Mouse (Mus musculus) left cerebral cortex, adult 8-10 months (tissue): ENCODE results near the gene Meis2. TPM values are rescaled to one million over a fixed set of nuclear protein-coding genes. Genes with fewer than 3 reads are reported as not detected.

Experiments
- DNase-seq, 2 experiments: peaks; one replicate each; pipeline ENCODE4 v3.0.0; 2022; ENCODE audit warnings: low spot score in 2 of 2
- total RNA-seq, 4 experiments: library from RNA; stranded (reverse); gene quantifications; 2 replicates each; pipeline ENCODE4 v1.2.4; 2022

Meis2 gene
- total RNA-seq, 4 experiments from 2014 or later: 141 to 190 (median 171) TPM

- DNase-seq: no peak
These were observed 155.4 kb downstream of the Meis2 start for GRCm38 (mm10) chr2:115910217-115910616.

- DNase-seq: no peak
These were observed 164.6 kb downstream of the Meis2 start for GRCm38 (mm10) chr2:115901007-115901406.

DNA sequence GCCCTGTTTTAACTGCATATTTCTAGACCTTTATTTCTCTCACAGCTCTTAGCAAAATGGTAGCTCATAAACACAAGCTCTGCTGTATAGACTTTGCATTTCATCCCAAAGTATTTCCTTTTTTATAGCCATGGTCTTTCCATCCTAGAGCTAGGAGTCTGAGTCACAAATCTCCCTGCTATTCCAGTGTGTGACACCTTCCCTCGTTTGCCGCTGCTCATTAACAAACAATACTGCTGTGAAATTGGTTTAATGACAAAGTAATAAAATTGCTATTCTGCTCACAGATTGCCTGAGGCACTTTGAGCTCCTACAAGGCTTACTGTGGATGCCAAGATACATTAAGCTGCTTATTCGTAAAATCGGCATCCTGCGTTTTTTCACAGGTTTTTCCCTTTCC lies 168.1 kb downstream of the Meis2 start:
- DNase-seq: no peak

GRCm38 (mm10) chr2:115897001-115897400 lies 168.6 kb downstream of the Meis2 start:
- no peak for DNase-seq

DNA sequence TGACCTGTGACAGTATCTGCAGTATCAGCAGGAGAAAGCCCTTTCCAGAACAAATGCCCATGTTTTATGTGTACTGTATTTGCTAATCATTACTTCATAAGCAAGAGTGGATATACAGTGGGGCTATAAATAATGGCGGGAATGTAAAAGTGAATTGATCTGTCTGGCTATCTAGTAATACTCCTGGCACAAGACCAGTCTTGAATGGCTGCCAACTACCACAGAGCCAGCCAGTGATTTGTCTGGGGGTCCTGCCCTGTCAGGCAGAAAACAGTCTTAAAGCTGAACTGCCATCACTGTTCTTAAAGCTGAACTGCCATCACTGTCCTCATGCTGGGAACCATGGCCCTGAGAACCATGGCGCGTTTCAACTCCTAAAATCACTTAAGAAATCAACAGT lies 169.9 kb downstream of the Meis2 start:
- DNase-seq: no peak

DNA sequence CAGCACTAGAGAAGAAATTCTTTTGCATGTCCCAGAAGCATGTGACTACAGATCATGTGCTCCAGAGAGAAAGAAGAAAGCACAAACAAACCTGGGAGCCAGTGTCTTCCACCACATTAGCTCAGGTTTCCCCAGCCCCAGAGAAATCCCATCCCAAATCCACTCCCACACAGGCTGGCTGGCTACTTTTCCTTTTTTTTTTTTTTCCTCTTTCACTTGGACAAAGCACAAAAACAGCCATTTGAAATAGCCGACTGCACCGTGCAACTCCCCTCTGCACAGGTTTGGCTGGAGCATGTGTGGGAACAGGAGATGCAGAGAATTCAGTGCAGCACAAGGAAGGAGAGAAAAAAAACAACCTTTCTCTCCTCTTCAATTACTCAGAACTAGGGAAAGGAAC lies 170.4 kb downstream of the Meis2 start:
- DNase-seq: no peak

GRCm38 (mm10) chr2:115893113-115893512 lies 172.5 kb downstream of the Meis2 start:
- DNase-seq: no peak

GRCm38 (mm10) chr2:115890715-115891114 lies 174.9 kb downstream of the Meis2 start:
- no peak for DNase-seq

DNA sequence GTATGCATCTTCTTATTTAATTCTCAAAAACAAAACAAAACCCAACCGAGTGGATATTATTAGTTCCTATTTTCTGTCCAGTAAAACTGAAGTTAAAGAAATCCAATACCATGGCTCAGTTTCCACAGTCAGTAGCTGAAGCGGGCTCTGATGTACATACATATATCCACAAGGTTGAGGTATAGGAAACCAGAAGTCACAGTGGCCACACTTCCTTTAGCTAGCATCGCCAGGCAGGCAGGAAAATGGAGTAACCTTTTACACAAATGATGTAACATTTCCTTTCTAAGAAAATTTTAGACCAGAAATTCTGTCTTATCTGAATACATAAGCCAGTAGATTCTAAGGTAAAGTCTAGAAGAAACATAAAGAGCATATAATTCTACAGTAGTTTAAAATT lies 175.6 kb downstream of the Meis2 start:
- no peak for DNase-seq

DNA sequence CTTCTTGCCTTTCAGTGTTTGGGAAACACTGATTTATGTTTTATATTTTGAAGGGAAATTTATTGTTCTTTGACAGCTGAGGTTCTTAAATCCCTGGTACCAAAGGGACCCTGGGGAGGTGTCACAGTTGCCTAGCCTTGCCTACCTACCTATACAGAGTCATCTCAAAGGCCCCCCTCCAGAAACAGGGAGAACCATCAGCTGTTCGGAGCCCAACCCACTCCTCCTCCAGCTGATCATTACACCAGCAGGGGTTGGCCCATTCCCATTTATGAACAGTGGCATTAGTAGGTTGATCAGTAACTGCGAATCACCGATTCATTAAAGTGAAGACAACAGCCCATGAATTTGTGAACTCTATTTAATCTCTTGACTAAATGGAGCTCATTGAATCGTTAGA lies 176.4 kb downstream of the Meis2 start:
- DNase-seq: no peak

DNA sequence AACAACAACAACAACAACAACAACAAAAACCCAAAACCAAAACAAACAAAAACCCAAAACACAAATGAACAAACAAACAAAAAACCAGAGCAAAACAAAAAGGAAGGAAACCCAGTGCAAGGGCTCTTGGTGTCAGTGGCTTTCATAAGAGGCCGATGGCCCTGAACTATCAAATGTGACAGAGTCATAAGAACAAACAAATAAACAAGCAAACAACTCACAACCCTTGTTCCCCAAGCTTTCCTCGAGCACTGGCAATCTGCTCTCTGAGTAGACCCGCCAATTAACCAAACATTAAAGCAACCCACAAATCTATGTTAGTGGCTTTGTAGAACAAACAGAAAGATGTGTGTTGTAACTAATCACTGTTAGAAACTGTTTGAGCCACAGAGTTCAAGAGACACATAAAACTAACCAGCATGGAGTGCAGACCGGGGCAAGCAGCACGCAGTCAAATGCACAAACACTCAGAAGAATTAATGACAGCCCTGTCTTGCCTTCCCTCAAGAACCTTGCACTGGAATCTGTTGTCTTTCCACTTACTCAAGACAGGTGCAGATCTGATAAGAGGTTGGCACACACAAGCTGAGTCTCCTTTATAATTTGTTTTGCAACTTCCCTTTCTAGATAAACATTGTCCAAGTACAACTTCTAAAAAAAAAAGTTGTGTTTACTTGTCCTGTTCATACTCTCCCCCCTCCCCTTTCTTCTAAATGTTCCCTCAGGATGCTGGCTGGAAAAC lies 177.1 kb downstream of the Meis2 start:
- no peak for DNase-seq

DNA sequence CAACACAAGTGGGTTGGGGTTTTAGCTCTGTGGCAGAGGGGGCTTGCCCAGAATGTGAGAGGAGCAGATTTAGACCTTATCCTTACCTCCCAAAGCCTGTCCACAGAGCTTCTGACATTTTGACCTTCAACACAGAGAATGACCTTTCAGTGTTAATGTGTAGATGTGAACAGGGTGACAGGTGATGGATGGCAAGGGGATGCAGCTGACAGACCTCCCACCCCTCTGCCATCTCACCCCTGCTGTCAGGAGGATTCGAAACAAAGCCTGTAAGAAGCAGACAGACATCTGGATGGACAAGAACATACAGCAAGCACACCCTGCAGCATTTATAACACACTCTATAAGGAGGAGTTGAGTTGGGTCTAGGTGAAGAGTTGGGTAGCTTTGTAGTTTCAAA lies 178.0 kb downstream of the Meis2 start:
- no peak for DNase-seq

DNA sequence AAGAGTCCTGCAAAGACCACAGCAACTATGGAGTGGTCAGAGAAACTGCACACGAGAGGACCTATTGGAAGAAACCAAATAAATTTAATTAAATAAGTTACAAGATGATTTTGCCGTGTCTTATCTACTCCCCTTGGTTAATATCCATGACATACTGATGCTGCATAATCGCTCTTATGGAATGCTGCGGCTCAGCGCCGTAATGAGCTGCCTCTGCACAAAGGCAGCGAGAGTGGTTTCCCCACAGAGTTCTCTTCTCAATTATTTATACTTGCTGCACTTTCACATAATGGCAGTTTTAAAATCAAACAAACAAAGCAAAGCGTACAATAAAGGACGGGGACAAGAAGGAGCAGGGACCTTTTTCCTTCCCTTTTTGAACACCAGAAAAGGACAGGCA lies 181.5 kb downstream of the Meis2 start:
- no peak for DNase-seq

- DNase-seq: no peak
These were observed 182.1 kb downstream of the Meis2 start for GRCm38 (mm10) chr2:115883520-115883919.

DNA sequence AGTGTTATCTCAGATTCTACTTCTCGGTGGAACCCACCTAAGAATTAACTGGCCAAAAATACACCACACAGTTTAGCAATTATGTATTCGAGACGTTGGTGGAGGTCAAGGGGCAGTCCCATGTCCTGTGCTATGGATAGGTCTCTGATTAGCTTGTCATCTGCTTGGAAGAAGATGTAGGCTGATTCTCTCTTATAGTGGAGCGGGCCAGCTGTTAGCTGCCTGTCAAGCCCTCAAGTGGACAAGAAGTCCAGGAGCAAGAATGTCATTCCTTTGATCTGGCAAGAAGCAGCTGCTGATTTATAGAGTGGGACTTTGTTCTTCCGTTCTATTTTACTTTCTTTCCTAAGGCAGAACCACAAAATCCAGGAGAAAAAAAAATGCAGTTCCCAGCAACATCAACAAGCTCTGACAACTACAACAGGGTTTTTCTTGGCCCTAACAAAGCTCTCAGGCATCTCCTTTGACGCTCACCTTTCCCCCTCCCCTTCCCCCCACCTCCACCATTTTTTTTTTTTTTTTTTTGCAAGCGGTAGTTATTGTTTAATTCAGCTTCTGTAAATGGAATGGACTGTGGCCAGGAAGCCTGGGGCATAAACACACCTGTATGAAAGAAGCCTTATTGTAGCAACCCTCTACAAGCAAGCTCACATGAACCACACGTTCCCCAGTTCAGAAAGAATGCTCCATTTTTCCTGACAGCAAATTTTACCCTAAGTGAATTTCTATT lies 189.7 kb downstream of the Meis2 start:
- no peak for DNase-seq

DNA sequence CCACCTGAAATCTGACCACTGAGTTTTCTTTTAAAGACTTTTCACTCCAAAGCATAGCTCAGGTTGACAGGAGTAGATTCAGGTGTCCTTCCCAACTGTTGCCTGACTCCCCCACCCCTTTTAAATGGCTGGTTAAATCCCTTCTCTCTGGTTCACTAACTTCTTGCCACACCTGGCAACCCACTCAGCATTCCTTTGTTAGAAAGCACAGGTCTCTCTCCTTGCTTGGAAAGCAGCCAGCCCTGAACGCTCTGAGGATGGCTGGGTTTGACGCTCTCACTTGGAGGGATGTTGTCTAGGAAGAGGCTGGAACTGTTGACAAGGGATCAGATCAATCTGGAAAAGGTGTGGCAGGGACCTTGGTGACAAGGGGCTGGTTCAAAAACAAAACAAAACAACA lies 192.8 kb downstream of the Meis2 start:
- DNase-seq: no peak

- DNase-seq: no peak
These were observed 195.7 kb downstream of the Meis2 start for GRCm38 (mm10) chr2:115869966-115870365.

DNA sequence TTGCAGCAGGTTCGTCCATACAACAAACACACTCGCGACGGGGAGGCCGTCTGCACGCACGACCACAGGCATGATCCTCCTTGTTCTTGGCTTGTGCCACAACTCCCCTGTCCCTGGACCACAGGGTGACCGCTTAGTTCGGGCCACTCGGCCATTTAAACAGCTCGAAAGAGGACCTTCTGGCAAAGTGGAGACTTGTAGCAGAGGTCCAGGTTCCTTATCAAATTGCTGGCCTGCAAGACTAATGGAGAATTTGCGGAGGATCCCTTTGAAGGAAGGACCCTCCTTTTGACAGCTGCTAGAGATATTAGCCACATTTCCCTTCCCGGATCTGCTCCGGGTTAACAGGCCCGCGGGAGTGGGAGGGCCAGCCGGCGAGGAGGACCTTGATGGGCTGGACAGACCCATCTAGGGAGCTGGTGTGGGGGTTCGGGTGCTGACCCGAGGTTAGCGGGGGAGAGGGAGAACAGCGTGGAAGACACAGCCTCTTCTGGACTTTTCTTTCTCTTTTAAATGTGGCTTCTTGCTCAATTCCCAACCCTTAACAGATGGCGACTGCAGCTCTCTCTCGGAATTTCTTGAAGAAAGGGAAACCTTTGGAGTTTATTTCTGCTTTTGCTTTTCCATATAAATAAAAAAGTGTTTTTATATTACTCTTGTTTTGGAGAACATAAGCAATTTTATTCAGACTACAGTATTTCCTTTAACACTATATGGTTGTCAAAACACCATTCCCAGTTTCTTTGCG lies 204.9 kb downstream of the Meis2 start:
- DNase-seq: no peak

DNA sequence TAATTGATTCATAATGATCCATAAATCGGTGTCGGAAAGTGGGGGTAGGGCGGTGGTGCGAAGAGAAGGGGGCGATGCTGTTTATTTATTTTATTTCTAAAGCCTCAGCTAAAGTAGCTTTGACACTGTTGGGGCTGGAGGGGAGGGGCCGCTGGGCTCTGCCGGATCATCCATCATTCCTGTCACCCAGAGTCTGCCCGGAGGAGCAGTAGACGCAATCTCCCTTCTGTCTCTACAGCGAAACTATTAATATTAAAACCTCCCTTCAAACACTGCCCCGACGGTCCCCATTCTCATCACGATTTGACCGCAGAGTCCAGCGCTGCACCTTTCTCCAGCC lies 205.5 kb downstream of the Meis2 start:
- DNase-seq: no peak

DNA sequence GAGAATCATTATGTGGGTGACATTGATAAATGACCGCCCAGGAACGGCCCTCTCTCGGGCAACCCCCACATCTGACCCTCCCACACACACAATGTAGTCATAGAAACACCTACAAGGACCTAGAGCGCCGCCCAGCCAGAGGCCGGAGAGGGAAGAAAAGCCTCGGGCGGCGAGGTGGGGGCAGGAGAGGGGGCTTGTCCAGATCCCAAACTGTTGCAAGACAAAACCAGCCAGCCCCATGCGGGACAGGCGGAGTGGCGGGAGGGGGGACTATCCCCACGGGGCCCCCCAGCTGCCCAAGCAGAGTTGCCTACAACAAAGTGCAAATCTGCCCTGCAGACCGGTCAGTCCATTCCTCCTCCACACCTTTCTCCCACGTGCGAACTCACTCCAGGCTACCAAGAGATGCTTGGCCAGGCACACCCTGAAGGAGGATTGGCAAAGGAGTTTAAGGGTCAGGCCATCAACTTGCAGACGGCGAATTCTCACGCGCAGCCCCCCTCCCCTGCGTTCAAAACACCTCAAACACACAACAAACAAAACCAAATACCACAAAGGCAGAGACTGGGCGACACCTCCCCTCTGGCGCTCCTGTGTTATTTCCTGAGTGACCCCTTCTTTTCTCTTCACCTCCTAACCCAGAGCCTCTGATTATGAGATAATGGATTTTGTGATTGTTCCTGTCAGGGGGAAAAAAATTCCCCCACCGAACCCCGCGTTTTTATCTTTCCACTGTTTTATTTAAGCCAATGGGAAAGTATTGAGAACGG lies 206.1 kb downstream of the Meis2 start:
- no peak for DNase-seq

- DNase-seq: no peak
These were observed 206.7 kb downstream of the Meis2 start for GRCm38 (mm10) chr2:115858927-115859326.

DNA sequence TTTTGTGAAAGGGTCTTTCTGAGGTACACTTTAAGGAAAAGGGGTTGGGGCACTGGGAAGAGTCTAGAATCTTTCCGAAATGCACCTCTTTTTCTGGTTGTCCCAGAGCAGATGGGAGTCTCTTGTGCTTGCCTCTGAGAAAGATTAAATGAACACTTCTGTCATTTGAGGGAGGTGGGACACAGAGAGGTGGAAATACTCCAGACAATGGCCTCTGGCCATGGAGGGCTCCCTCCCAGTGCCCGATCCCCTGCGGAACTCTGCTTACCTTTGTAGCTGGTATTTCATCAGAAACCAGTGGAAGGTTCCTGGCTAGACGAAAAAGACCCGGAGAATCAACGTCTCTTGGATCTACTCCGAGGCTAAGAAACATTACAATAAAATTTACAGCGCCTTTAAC lies 207.4 kb downstream of the Meis2 start:
- DNase-seq: no peak
